ENCODE assay signal across 8 mouse cellular contexts in genomic region chr17:27565942-27566267, GRCm38 (mm10). TPM values are rescaled to one million over a fixed set of nuclear protein-coding genes. Genes with fewer than 3 reads are reported as not detected.
DNase-seq lines count a peak whose midpoint lies in the region; ATAC-seq and TF ChIP-seq lines count a peak whose summit lies in the region.

No protein-coding gene starts in this region.

- H3K9ac ChIP-seq in heart, embryonic 12.5 days = peak overlapping the region; percentile 78
- H3K9ac ChIP-seq in CH12.LX (ENCODE audit: insufficient read depth, low read depth) = peak overlapping the region; percentile 36; the same call in 1 of the 2 replicates
- peak overlapping the region; percentile 70 for H3K9ac ChIP-seq in forebrain, embryonic 13.5 days
- peak overlapping the region; percentile 1 for H3K9ac ChIP-seq in liver, embryonic 14.5 days (replicated peaks)

- H3K4me3 ChIP-seq in heart, embryonic 12.5 days = peak overlapping the region; percentile 75
- H3K4me3 ChIP-seq in CH12.LX (replicated peaks in 1 of 3; ENCODE audit: low read depth in 2 of 3, low read length in 2 of 3, poor library complexity in 1 of 3) = peak overlapping the region; percentile 35 to 74 (median 62)
- peak overlapping the region; percentile 56 for H3K4me3 ChIP-seq in forebrain, embryonic 13.5 days
- peak overlapping the region; percentile 63 to 65 for H3K4me3 ChIP-seq in liver, embryonic 14.5 days (ENCODE audit: insufficient read depth in 1 of 2, low read depth in 2 of 2, low read length in 2 of 2)

- dilution Hi-C loops in CH12.LX (cut with MboI; ENCODE audit: extremely low pct_ligation_motif_present, extremely low pct_unique_long_range_greater_than_20kb, low sequenced_read_pairs) = no loop called here

- TF ChIP-seq EP300 in CH12.LX (IDR thresholded peaks at IDR 0.05; ENCODE audit: low read length) = no peak
- no peak for TF ChIP-seq EP300 in liver, embryonic 14.5 days (IDR thresholded peaks at IDR 0.05; ENCODE audit: low read depth)

- H3K36me3 ChIP-seq in heart, embryonic 12.5 days = peaks cover 9% of the 10 kb centered on the region
- H3K36me3 ChIP-seq in CH12.LX (replicated peaks in 1 of 2; ENCODE audit: control insufficient read depth in 1 of 2, insufficient read depth in 1 of 2, low read length in 1 of 2) = peaks cover 16 to 24% of the 10 kb centered on the region in 2 experiments
- H3K36me3 ChIP-seq in forebrain, embryonic 13.5 days (ENCODE audit: poor library complexity, severe bottlenecking) = peaks cover 12% of the 10 kb centered on the region
- peaks cover 11% of the 10 kb centered on the region for H3K36me3 ChIP-seq in liver, embryonic 14.5 days (replicated peaks; ENCODE audit: control insufficient read depth, insufficient read depth, low read depth)

- TF ChIP-seq RAD21 in CH12.LX (IDR thresholded peaks at IDR 0.05; ENCODE audit: low read depth, low read length) = no peak

- in situ Hi-C loops in CH12.LX (cut with MboI; ENCODE audit: low pct_ligation_motif_present, low pct_unique_long_range_greater_than_20kb, low sequenced_read_pairs) = loop anchor here (5.0 kb wide), 1 partner anchor 66 kb away; no protein-coding TSS in a partner anchor

- 1% methylated on average over 13 of the region's 13 CpGs for WGBS in heart, embryonic 12.5 days
- 0% methylated on average over 13 of the region's 13 CpGs for whole genome bisulfite sequencing in forebrain, embryonic 13.5 days
- WGBS in liver, embryonic 14.5 days (ENCODE audit: insufficient replicate concordance) = 1% methylated on average over 13 of the region's 13 CpGs

- no peak for DNase-seq in heart, postnatal 4 days
- no peak for DNase-seq in CH12.LX (ENCODE audit: extremely low read depth)
- DNase-seq in liver, embryonic 14.5 days (ENCODE audit: low read depth in 3 of 3, low spot score in 3 of 3) = no peak
- DNase-seq in frontal cortex, adult 2 months (ENCODE audit: extremely low spot score in 1 of 2, low spot score in 1 of 2) = no peak
- no peak for DNase-seq in thymus, adult 18-20 months
- DNase-seq in right cerebral cortex, adult 18-20 months = no peak

- TF ChIP-seq POLR2A in CH12.LX (IDR thresholded peaks at IDR 0.05; ENCODE audit: low read depth, low read length) = peak; percentile 64; the same call in 1 of the 2 replicates

- no peak for TF ChIP-seq CTCF in CH12.LX (conservative IDR thresholded peaks at IDR 0.05 in 1 of 2, IDR thresholded peaks at IDR 0.05 in 1 of 2; ENCODE audit: low read depth in 2 of 2, low read length in 2 of 2)
- no peak for TF ChIP-seq CTCF in liver, embryonic 14.5 days (IDR thresholded peaks at IDR 0.05; ENCODE audit: low read depth)

- no peaks in the 10 kb centered on the region for H3K27me3 ChIP-seq in heart, embryonic 12.5 days (replicated peaks)
- H3K27me3 ChIP-seq in CH12.LX (replicated peaks) = no peaks in the 10 kb centered on the region
- no peaks in the 10 kb centered on the region for H3K27me3 ChIP-seq in forebrain, embryonic 13.5 days
- H3K27me3 ChIP-seq in liver, embryonic 14.5 days (ENCODE audit: control insufficient read depth, insufficient read depth, low read length) = no peaks in the 10 kb centered on the region

- H3K4me2 ChIP-seq in heart, embryonic 12.5 days = peak overlapping the region; percentile 99
- peak overlapping the region; percentile 26 for H3K4me2 ChIP-seq in CH12.LX (ENCODE audit: insufficient read depth, low read depth, poor library complexity, severe bottlenecking)
- H3K4me2 ChIP-seq in forebrain, embryonic 13.5 days = peak overlapping the region; percentile 88
- peak overlapping the region; percentile 96 for H3K4me2 ChIP-seq in liver, embryonic 14.5 days (ENCODE audit: low read depth)

- no peaks in the 10 kb centered on the region for H3K9me3 ChIP-seq in heart, embryonic 12.5 days (replicated peaks)
- no peaks in the 10 kb centered on the region for H3K9me3 ChIP-seq in CH12.LX (replicated peaks; ENCODE audit: low read length)
- H3K9me3 ChIP-seq in forebrain, embryonic 13.5 days (replicated peaks) = no peaks in the 10 kb centered on the region
- H3K9me3 ChIP-seq in liver, embryonic 14.5 days (ENCODE audit: control insufficient read depth, low read length) = no peaks in the 10 kb centered on the region

- H3K27ac ChIP-seq in heart, embryonic 12.5 days (ENCODE audit: poor library complexity, severe bottlenecking) = no peak overlapping the region
- H3K27ac ChIP-seq in CH12.LX (ENCODE audit: insufficient read depth, low read depth) = no peak overlapping the region
- H3K27ac ChIP-seq in forebrain, embryonic 13.5 days = peak overlapping the region; percentile 32; the same call in 1 of the 2 replicates
- no peak overlapping the region for H3K27ac ChIP-seq in liver, embryonic 14.5 days

- peaks cover 44% of the 10 kb centered on the region for H3K4me1 ChIP-seq in heart, embryonic 12.5 days (replicated peaks)
- H3K4me1 ChIP-seq in CH12.LX (ENCODE audit: control insufficient read depth in 1 of 2, insufficient read depth in 2 of 2) = peaks cover 19 to 38% of the 10 kb centered on the region in 2 experiments
- peaks cover 22% of the 10 kb centered on the region for H3K4me1 ChIP-seq in forebrain, embryonic 13.5 days
- H3K4me1 ChIP-seq in liver, embryonic 14.5 days (replicated peaks; ENCODE audit: control insufficient read depth in 2 of 2, insufficient read depth in 2 of 2, low read length in 1 of 2) = peaks cover 0 to 14% of the 10 kb centered on the region in 2 experiments; a peak in 1 of 4 replicates

- no peak; the same call in 1 of the 2 replicates for ATAC-seq in heart, embryonic 12.5 days (ENCODE audit: insufficient number of reproducible peaks, low FRiP score)
- peak; percentile 50; the same call in 1 of the 2 replicates for ATAC-seq in forebrain, embryonic 13.5 days
- ATAC-seq in liver, embryonic 14.5 days (ENCODE audit: insufficient read depth) = no peak

- H3K79me2 ChIP-seq in CH12.LX (replicated peaks; ENCODE audit: control insufficient read depth, extremely low read depth, insufficient read depth, poor library complexity, severe bottlenecking) = peaks cover 14% of the 10 kb centered on the region

TF ChIP-seq in CH12.LX, 34 proteins besides CTCF, POLR2A, EP300 and RAD21:
- no peak for TF ChIP-seq MXI1 (IDR thresholded peaks at IDR 0.05; ENCODE audit: low read depth, low read length)
- no peak for TF ChIP-seq CHD1 (IDR thresholded peaks at IDR 0.05; ENCODE audit: low read depth, low read length)
- TF ChIP-seq TCF12 (IDR thresholded peaks at IDR 0.05; ENCODE audit: low read depth, low read length) = no peak
- no peak for TF ChIP-seq MAFK (IDR thresholded peaks at IDR 0.05; ENCODE audit: insufficient replicate concordance, low read length)
- no peak for TF ChIP-seq ZNF384 (IDR thresholded peaks at IDR 0.05; ENCODE audit: low read depth, low read length)
- no peak for TF ChIP-seq PAX5 (IDR thresholded peaks at IDR 0.05; ENCODE audit: low read length)
- TF ChIP-seq SMC3 (IDR thresholded peaks at IDR 0.05; ENCODE audit: low read depth, low read length) = no peak
- TF ChIP-seq NELFE (IDR thresholded peaks at IDR 0.05; ENCODE audit: low read depth, low read length) = no peak
- TF ChIP-seq SIN3A (IDR thresholded peaks at IDR 0.05; ENCODE audit: low read length) = no peak

RNA-seq across cellular contexts. Expression of gene AI413582, which starts 0.3 kb away (rescaled TPM):
- polyA plus RNA-seq in heart, embryonic 12.5 days (2016; fragmentation: Nextera tagmentation; extraction: Ambion mirVana) = 13.2 and 14.9 TPM in 2 replicates
- total RNA-seq in heart, postnatal 4 days (2021) = 1 to 10 TPM; 8.7 to 8.8 TPM
- 23.2 and 30.2 TPM in 2 replicates for total RNA-seq in CH12.LX (2012; rRNA removed)
- 14.0 and 14.6 TPM in 2 replicates for total RNA-seq in CH12.LX (2014; rRNA removed)
- polyA plus RNA-seq in CH12.LX (2012; ENCODE audit: insufficient read length, low read depth) = 34.5 and 43.6 TPM in 2 replicates
- polyA plus RNA-seq in forebrain, embryonic 13.5 days (2015; fragmentation: Nextera tagmentation; extraction: Ambion mirVana) = 22.2 and 25.2 TPM in 2 replicates
- polyA plus RNA-seq in liver, embryonic 14.5 days (2012; rRNA removed) = 9.9 and 11.7 TPM in 2 replicates
- polyA plus RNA-seq in liver, embryonic 14.5 days (2014; fragmentation: Nextera tagmentation; extraction: Ambion mirVana) = 15.2 and 18.9 TPM in 2 replicates
- polyA plus RNA-seq in frontal cortex, adult 2 months (2012; rRNA removed) = 83.9 and 84.2 TPM in 2 replicates

RNA-seq across cellular contexts. Expression of gene Hmga1, which starts 9.6 kb away (rescaled TPM):
- 188 and 194 TPM in 2 replicates for polyA plus RNA-seq in heart, embryonic 12.5 days (2016; fragmentation: Nextera tagmentation; extraction: Ambion mirVana)
- total RNA-seq in heart, postnatal 4 days (2021) = 10 to 100 TPM; 54.8 to 59.1 TPM
- 88.7 and 117 TPM in 2 replicates for total RNA-seq in CH12.LX (2012; rRNA removed)
- total RNA-seq in CH12.LX (2014; rRNA removed) = 42.8 and 43.8 TPM in 2 replicates
- polyA plus RNA-seq in CH12.LX (2012; ENCODE audit: insufficient read length, low read depth) = 83.7 and 125 TPM in 2 replicates
- 147 and 165 TPM in 2 replicates for polyA plus RNA-seq in forebrain, embryonic 13.5 days (2015; fragmentation: Nextera tagmentation; extraction: Ambion mirVana)
- polyA plus RNA-seq in liver, embryonic 14.5 days (2012; rRNA removed) = 149 and 182 TPM in 2 replicates
- polyA plus RNA-seq in liver, embryonic 14.5 days (2014; fragmentation: Nextera tagmentation; extraction: Ambion mirVana) = 162 and 180 TPM in 2 replicates
- polyA plus RNA-seq in frontal cortex, adult 2 months (2012; rRNA removed) = 66.0 and 78.8 TPM in 2 replicates

RNA-seq across cellular contexts. Expression of gene Grm4, which starts 44.7 kb away (rescaled TPM):
- polyA plus RNA-seq in heart, embryonic 12.5 days (2016; fragmentation: Nextera tagmentation; extraction: Ambion mirVana) = 0.08 and 0.10 TPM in 2 replicates
- total RNA-seq in heart, postnatal 4 days (2021) = under 1 TPM in 1 of 2 experiments, not detected in 1; 0.07 TPM
- total RNA-seq in CH12.LX (2012; rRNA removed) = not detected in 2 replicates
- total RNA-seq in CH12.LX (2014; rRNA removed) = not detected in 2 replicates
- polyA plus RNA-seq in CH12.LX (2012; ENCODE audit: insufficient read length, low read depth) = not detected in 2 replicates
- 2.2 and 2.4 TPM in 2 replicates for polyA plus RNA-seq in forebrain, embryonic 13.5 days (2015; fragmentation: Nextera tagmentation; extraction: Ambion mirVana)
- polyA plus RNA-seq in liver, embryonic 14.5 days (2012; rRNA removed) = 0.01 and 0.04 TPM in 2 replicates
- polyA plus RNA-seq in liver, embryonic 14.5 days (2014; fragmentation: Nextera tagmentation; extraction: Ambion mirVana) = not detected in 2 replicates
- 39.8 and 50.2 TPM in 2 replicates for polyA plus RNA-seq in frontal cortex, adult 2 months (2012; rRNA removed)

RNA-seq across cellular contexts. Expression of gene Nudt3, which starts 57.4 kb away (rescaled TPM):
- polyA plus RNA-seq in heart, embryonic 12.5 days (2016; fragmentation: Nextera tagmentation; extraction: Ambion mirVana) = 106 and 110 TPM in 2 replicates
- 100 to 1,000 TPM; 340 to 371 TPM for total RNA-seq in heart, postnatal 4 days (2021)
- 69.2 and 81.9 TPM in 2 replicates for total RNA-seq in CH12.LX (2012; rRNA removed)
- 44.6 and 54.4 TPM in 2 replicates for total RNA-seq in CH12.LX (2014; rRNA removed)
- 58.3 and 64.5 TPM in 2 replicates for polyA plus RNA-seq in CH12.LX (2012; ENCODE audit: insufficient read length, low read depth)
- 191 and 196 TPM in 2 replicates for polyA plus RNA-seq in forebrain, embryonic 13.5 days (2015; fragmentation: Nextera tagmentation; extraction: Ambion mirVana)
- polyA plus RNA-seq in liver, embryonic 14.5 days (2012; rRNA removed) = 15.3 and 20.9 TPM in 2 replicates
- polyA plus RNA-seq in liver, embryonic 14.5 days (2014; fragmentation: Nextera tagmentation; extraction: Ambion mirVana) = 10.3 and 10.7 TPM in 2 replicates
- polyA plus RNA-seq in frontal cortex, adult 2 months (2012; rRNA removed) = 352 and 353 TPM in 2 replicates

Comparison
In these comparisons a context has a peak if more than half of its experiments do, and no peak if none do; other contexts are left out.
1. H3K4me2 ChIP-seq: peak in every context shown above with its lines; median percentile 99 in heart, embryonic 12.5 days; 96 in liver, embryonic 14.5 days; 88 in forebrain, embryonic 13.5 days; 26 in CH12.LX.
2. H3K9ac ChIP-seq: peak in every context shown above with its lines; median percentile 78 in heart, embryonic 12.5 days; 70 in forebrain, embryonic 13.5 days; 36 in CH12.LX; 1 in liver, embryonic 14.5 days.
3. RNA of gene Grm4, which starts 44.7 kb away (polyA plus RNA-seq): 39.8 to 50.2 TPM in frontal cortex, adult 2 months; 2.2 to 2.4 TPM in forebrain, embryonic 13.5 days, 0.08 to 0.10 TPM in heart, embryonic 12.5 days, 0.01 to 0.04 TPM in liver, embryonic 14.5 days and not detected in CH12.LX; every median in the first group is over 10 times any median in the second.
4. Peak in every context shown above with its lines, with median percentiles within 50 percentile points of each other: H3K4me3 ChIP-seq.